Mouse (Mus musculus) left cerebral cortex, postnatal 14 days (tissue): Measurements from ENCODE around the gene Gm6592. TPM values are rescaled to one million over a fixed set of nuclear protein-coding genes. Genes with fewer than 3 reads are reported as not detected.
A peak's percentile ranks its signal among the peaks of the same experiment; 100 is the strongest.
"Not testable (repeated sequence)": the region's sequence is repeated elsewhere in the genome, so short reads cannot be mapped to it uniquely, and the experiment has no call there.

Source experiments
- DNase-seq, 2 experiments: peaks; one replicate each; pipeline ENCODE4 v3.0.0; 2021 to 2022; ENCODE audit warnings: low spot score in 2 of 2, mixed read lengths in 1 of 2
- intact Hi-C: fragments of 180-260 bp; cut with DNase I; formaldehyde crosslinking; loops from one replicate; pipeline ENCODE4 v1.15.1; 2025
- long read RNA-seq, 2 experiments: library from polyadenylated mRNA; stranded (forward); transcript quantifications; one replicate each; pipeline ENCODE4 v2.0.0; 2021
- total RNA-seq, 2 experiments: library from RNA; stranded (reverse); gene quantifications; 2 replicates each; pipeline ENCODE4 v1.2.3; 2021

Gm6592 gene
- not detected for total RNA-seq
- long read RNA-seq, experiment 1: 0 reads
- long read RNA-seq, experiment 2: 0 reads

DNA sequence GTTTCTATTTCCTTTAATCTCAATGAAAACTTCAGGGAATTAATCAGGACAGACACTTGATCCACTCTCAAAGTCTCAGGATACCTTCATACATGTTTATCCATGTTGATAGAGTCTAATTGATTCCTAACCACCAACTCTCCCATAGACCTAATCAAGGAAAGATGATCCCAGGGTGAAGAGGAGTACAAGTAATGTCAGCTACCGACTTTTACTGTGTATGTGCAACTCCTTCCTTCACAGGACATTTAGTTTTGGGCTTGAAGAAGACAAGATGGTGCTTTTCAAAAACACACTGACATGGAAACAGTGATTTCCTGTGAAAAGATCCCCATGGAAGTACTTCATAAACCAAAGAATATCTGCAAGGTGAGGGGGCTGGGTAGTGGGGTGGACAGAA lies at the start of gene Gm6592:
Gene Gm6592, plus strand, starts transcription at position 301 of the 400 bp plus-strand sequence.
- no peak for DNase-seq
- intact Hi-C loops: no loop called here

DNA sequence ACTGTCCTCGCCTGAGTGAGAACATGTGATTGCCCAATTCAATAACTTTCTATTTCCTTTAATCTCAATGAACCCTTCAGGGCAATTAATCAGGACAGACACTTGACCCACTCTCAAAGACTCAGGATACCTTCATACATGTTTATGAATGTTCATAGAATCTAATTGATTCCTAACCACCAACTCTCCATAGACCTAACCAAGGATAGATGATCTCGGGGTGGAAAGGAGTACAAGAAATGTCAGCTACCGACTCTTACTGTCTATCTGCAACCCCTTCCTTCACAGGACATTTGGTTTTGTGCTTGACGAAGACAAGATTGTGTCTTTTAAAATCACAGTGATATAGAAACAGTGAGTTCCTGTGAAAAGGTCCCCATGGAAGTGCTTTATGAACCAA lies 40.4 kb upstream of the Gm6592 start, which contains the start of gene Ssxb5:
Gene Ssxb5, plus strand, starts transcription at position 301 of the 400 bp plus-strand sequence.
- DNase-seq, intact Hi-C loops: not testable (repeated sequence)

DNA sequence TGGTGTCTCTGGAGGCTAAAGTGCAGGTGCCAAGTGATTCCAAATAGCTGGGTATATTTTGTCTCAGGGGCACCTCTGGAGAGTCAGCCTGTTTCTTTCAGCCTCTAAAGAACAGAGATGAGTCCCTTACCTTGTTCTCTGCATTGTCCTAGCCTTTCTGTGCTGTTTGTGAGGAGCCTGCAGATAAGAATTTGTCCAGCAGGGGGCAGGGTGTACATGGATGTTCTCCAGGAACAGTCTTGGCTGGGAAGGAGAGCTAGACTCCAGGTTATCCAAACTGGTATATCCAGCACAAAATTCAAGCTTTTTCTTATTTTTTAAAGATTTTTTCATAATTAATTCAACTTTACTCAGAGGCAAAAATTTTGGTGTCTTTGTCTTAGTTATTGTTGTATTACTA lies 11.8 kb upstream of the Gm6592 start:
- intact Hi-C loops: no loop called here

DNA sequence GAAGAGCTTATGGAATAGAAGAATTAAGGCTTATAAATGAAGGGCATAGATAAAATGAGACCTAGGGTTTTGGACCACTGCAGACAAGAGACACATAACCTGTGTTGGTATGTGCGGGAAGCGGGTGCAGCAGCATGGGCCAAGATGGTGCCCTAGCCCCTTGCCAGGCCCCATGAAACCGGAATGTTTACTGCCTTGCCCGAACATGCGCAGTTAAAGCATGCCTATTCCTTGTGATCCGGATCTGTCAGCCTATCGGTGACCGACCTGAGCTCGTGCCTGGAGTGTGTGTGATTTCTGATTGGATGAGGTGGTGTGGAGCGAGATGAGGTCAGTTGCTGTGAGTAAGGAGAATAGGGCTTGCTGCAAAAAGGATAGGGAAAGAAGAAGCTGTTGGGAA lies 8.7 kb downstream of the Gm6592 start:
- intact Hi-C loops: no loop called here
- DNase-seq: no peak

More for the DNA sequence above, 11.8 kb upstream of the Gm6592 start:
- peak; percentile 50 to 72 for DNase-seq

DNA sequence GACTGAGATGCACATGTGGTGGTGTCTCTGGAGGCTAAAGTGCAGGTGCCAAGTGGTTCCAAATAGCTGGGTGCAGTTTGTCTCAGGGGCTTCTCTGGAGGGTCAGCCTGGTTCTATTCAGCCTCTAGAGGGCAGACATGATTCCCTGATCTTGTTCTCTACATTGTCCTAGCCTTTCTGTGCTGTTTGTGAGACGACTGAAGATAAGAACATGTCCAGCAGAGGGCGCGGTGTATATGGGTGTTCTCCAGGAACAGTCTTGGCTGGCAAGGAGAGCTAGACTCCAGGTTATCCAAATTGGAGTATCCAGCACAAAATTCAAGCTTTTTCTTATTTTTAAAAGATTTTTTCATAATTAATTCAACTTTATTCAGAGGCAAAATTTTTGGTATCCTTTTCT lies 20.5 kb downstream of the Gm6592 start:
- intact Hi-C loops: loop anchor here (5.0 kb wide), 1 partner anchor 83 kb away; no protein-coding TSS in a partner anchor

DNA sequence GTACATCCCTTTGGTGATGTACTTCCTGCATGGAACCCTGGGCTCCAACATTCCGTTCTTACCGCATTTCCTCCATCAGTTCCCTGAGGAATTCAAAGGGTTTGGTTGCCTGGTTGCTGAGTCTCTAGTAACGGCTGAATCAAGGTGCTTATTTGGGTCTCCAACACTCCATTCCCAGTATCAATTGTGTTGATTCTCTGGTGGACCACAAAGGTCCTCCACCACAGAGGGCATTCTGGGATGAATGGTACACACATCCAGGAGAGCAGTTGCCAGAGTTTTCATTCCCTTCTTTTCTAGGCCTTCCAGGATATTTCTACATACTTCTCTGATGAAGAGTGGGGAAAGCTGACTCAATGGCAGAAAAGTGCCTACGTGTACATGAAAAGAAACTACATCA lies 30.2 kb downstream of the Gm6592 start, which contains the start of gene Gm5751:
Gene Gm5751, plus strand, starts transcription at position 301 of the 400 bp plus-strand sequence.
- not testable (repeated sequence) for DNase-seq

More for the DNA sequence above, 20.5 kb downstream of the Gm6592 start:
- DNase-seq: peak; percentile 81 to 85

DNA sequence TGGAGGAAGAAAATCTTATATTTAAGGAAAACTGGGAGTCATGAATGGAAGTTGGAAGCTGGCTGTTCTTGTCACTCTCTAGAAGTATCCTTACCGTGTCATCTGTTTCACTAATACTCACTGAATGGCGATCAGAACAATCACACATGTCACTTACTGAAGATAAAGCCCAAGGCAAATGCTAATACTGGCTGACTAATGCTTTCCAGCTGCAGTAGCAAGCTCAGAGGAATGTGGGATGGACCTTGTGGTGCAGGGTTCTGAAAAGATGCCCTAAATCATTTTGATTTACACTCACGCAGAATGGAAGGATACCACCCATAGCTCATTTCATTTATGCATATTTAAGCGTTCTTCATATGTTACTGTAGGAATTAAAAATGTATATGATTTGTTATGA lies 40.5 kb downstream of the Gm6592 start:
- intact Hi-C loops: no loop called here
- no peak for DNase-seq

More for the DNA sequence above, 30.2 kb downstream of the Gm6592 start, which contains the start of gene Gm5751:
- intact Hi-C loops: loop anchor here (2.0 kb wide), 1 partner anchor 33 kb away; no protein-coding TSS in a partner anchor

DNA sequence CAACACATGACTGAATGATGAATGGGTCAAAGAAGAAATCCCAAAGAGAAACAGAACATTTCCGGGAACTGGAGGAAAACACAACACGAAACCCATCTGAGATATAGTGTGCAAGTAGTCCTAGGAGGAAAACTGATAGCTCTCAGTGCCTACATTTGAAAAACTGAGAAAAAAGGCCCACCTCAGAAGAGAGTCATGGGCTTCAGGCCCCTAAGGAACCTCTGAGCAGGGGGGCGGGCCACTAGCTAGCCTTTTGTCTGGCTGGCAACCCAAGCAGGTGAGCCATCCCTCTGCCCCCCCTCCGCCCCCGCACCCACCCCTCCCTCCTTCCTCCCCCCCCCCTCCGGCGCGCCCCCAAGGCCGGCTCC lies 48.2 kb downstream of the Gm6592 start:
- DNase-seq: no peak
- intact Hi-C loops: no loop called here

DNA sequence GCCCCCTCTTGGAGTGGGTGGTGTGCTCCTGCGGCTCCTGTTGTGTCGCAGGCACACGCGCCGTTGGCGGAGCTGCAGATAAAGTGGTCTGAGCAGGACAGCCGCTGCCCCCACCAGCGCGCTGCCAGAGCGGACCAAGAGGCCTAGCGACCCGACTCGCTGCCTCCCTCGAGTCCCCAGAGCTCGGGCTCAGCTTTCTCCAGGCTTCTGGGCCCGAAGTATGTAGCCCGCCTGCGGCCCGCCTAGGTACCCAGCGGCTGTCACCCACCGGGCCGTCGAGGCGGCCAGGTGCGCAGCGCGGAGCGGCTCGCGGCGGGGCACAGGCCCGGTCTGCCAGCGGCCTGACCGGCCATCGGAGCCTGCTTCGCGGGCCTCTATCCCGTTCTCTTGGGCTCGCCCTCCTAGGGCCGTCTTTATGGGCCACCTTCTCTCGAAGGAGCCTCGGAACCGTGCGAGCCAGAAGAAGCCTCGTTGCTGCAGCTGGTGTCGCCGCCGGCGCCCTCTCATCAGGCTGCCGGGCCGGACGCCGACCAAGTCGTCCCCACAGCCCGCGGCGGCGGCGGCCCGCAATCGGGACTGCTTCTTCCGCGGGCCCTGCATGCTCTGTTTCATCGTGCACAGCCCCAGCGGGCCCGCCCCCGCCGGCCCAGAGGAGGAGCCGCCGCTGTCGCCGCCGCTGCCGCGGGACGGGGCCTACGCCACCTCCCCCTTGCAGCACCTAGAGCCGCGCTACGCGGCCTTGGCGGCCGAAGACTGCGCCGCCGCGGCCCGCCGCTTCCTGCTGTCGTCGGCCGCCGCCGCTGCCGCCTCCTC lies 48.8 kb downstream of the Gm6592 start, which contains the start of gene B630019K06Rik:
Gene B630019K06Rik, plus strand, starts transcription at position 40 of the 813 bp plus-strand sequence.
- DNase-seq: peak; percentile 39 to 57
- intact Hi-C loops: no loop called here

DNA sequence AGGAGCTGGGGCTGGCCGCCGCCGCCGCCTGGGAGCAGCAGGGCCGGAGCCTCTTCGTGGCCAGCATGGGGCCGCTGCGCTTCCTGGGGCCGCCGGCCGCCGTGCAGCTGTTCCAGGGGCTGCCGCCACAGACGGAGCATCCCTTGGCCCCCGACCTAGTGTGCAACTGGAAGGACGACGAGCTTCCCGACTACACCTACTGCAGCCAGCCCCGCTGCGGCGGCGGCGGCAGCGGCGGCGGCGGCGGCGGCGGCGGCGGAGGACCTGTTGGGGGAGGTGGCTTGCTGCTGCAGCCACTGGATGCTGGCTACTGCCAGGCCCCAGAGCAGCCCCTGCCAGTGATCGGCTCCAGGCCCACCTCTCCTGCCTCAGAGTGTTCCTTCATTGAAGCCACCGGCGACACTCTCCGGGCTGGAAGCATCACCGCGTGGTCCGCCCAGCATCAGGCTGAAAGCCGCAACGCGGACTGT lies 49.4 kb downstream of the Gm6592 start:
- DNase-seq: peak in 1 of 2 experiments; percentile 4
- intact Hi-C loops: no loop called here

Other genes starting within 250 kb of the Gm6592 start
- gene Ssxb8, start 153.2 kb upstream of the Gm6592 start, total RNA-seq: not detected
- not detected for gene Ssx9, start 95.6 kb upstream of the Gm6592 start, total RNA-seq
- gene Ssxb5, start 40.3 kb upstream of the Gm6592 start, total RNA-seq: not detected
- gene Gm5751, start 30.3 kb downstream of the Gm6592 start, total RNA-seq: not detected
- gene B630019K06Rik, start 48.4 kb downstream of the Gm6592 start, total RNA-seq: 10 to 100 TPM; 22.5 to 27.8 TPM
- gene Fthl17b, start 119.0 kb downstream of the Gm6592 start, total RNA-seq: not detected
- gene Fthl17c, start 132.6 kb downstream of the Gm6592 start, total RNA-seq: not detected
- not detected for gene Fthl17d, start 142.8 kb downstream of the Gm6592 start, total RNA-seq
- not detected for gene Fthl17e, start 189.5 kb downstream of the Gm6592 start, total RNA-seq
- gene Fthl17f, start 219.0 kb downstream of the Gm6592 start, total RNA-seq: not detected